Mouse (Mus musculus) CH12.LX (cell line): Measurements from ENCODE around the gene Atp9a. TPM values are rescaled to one million over a fixed set of nuclear protein-coding genes. Genes with fewer than 3 reads are reported as not detected.

Experiments
- DNase-seq: peaks from one replicate; pipeline ENCODE4 v3.0.0-alpha.2; 2013; ENCODE audit errors: extremely low read depth
- H3K27ac ChIP-seq: 2 replicates; pipeline ENCODE4 v1.5.1; 2012; ENCODE audit warnings: low read depth, mild to moderate bottlenecking, control low read depth, moderate library complexity; ENCODE audit not compliant: insufficient read depth
- H3K27me3 ChIP-seq: replicated peaks from 2 replicates; pipeline ENCODE3; 2012; ENCODE audit warnings: inconsistent platforms
- H3K36me3 ChIP-seq, 2 experiments: replicated peaks in 1 of 2; 2 replicates each; pipeline versions ENCODE3 to v1.6.1; 2012; ENCODE audit warnings: inconsistent platforms in 1 of 2, low read length in 1 of 2, mild to moderate bottlenecking in 1 of 2, mixed read lengths in 1 of 2, moderate library complexity in 1 of 2; ENCODE audit not compliant: control insufficient read depth in 1 of 2, insufficient read depth in 1 of 2
- H3K4me1 ChIP-seq, 2 experiments: 2 replicates each; pipeline ENCODE4 v1.6.1; 2012; ENCODE audit warnings: inconsistent platforms in 1 of 2, moderate library complexity in 1 of 2; ENCODE audit not compliant: insufficient read depth in 2 of 2, control insufficient read depth in 1 of 2
- H3K4me2 ChIP-seq: 2 replicates; pipeline ENCODE4 v1.6.1; 2012; ENCODE audit warnings: low read depth, mild to moderate bottlenecking, control low read depth; ENCODE audit not compliant: poor library complexity, insufficient read depth, severe bottlenecking
- H3K4me3 ChIP-seq, 3 experiments: fragments of 150-350 bp in 1 of 3; sonication (generic) in 1 of 3; replicated peaks in 1 of 3; 2 replicates each; pipeline versions ENCODE3 to v1.5.1; 2011 to 2012; ENCODE audit warnings: low read depth in 2 of 3, low read length in 2 of 3, mild to moderate bottlenecking in 2 of 3, moderate library complexity in 2 of 3, control low read depth in 1 of 3, improper control_type of control experiment in 1 of 3, inconsistent platforms in 1 of 3, mixed read lengths in 1 of 3; ENCODE audit not compliant: poor library complexity in 1 of 3
- H3K79me2 ChIP-seq: replicated peaks from 2 replicates; pipeline ENCODE4 v1.6.1; 2012; ENCODE audit warnings: mild to moderate bottlenecking, moderate library complexity; ENCODE audit not compliant: control insufficient read depth, poor library complexity, insufficient read depth, severe bottlenecking; ENCODE audit errors: extremely low read depth
- H3K9ac ChIP-seq: 2 replicates; pipeline ENCODE4 v1.6.1; 2012; ENCODE audit warnings: low read depth, mild to moderate bottlenecking, control low read depth, moderate library complexity; ENCODE audit not compliant: insufficient read depth
- H3K9me3 ChIP-seq: replicated peaks from 2 replicates; pipeline ENCODE3; 2012; ENCODE audit warnings: low read length, inconsistent platforms, mixed read lengths
- CHD1 ChIP-seq: IDR thresholded peaks from 2 replicates; pipeline ENCODE4 v1.6.1; 2012; ENCODE audit warnings: low read depth, low read length, improper control_type of control experiment, inconsistent platforms
- CHD2 ChIP-seq: IDR thresholded peaks from 2 replicates; pipeline ENCODE4 v1.6.1; 2011; ENCODE audit warnings: low read length, improper control_type of control experiment
- CTCF ChIP-seq, 2 experiments: IDR thresholded peaks in 1 of 2; conservative IDR thresholded peaks in 1 of 2; 2 replicates each; pipeline ENCODE4 v1.5.1; 2011 to 2012; ENCODE audit warnings: low read depth in 2 of 2, low read length in 2 of 2, improper control_type of control experiment in 1 of 2, inconsistent platforms in 1 of 2, mild to moderate bottlenecking in 1 of 2, moderate library complexity in 1 of 2
- ELF1 ChIP-seq: IDR thresholded peaks from 2 replicates; pipeline ENCODE4 v1.6.1; 2014; ENCODE audit warnings: low read depth, mild to moderate bottlenecking, inconsistent platforms, low read length, improper control_type of control experiment
- EP300 ChIP-seq: IDR thresholded peaks from 2 replicates; pipeline ENCODE4 v1.6.1; 2011; ENCODE audit warnings: low read length, improper control_type of control experiment
- ETS1 ChIP-seq: conservative IDR thresholded peaks from 2 replicates; pipeline ENCODE4 v1.6.1; 2012; ENCODE audit warnings: low read depth, mild to moderate bottlenecking, inconsistent platforms, low read length, improper control_type of control experiment, moderate library complexity
- GABPA ChIP-seq: IDR thresholded peaks from 2 replicates; pipeline ENCODE4 v1.6.1; 2012; ENCODE audit warnings: low read depth, low read length, improper control_type of control experiment, inconsistent platforms; ENCODE audit not compliant: insufficient replicate concordance
- IRF4 ChIP-seq: IDR thresholded peaks from 2 replicates; pipeline ENCODE4 v1.6.1; 2014; ENCODE audit warnings: low read depth, mild to moderate bottlenecking, inconsistent platforms, low read length, improper control_type of control experiment
- JUN ChIP-seq: IDR thresholded peaks from 2 replicates; pipeline ENCODE4 v1.6.1; 2011; ENCODE audit warnings: low read depth, mild to moderate bottlenecking, low read length, improper control_type of control experiment, moderate library complexity; ENCODE audit not compliant: insufficient read depth
- JUND ChIP-seq: conservative IDR thresholded peaks from 2 replicates; pipeline ENCODE4 v1.6.1; 2011; ENCODE audit warnings: low read depth, low read length, improper control_type of control experiment
- KAT2A ChIP-seq: IDR thresholded peaks from 2 replicates; pipeline ENCODE4 v1.6.1; 2012; ENCODE audit warnings: low read length, improper control_type of control experiment, inconsistent platforms; ENCODE audit not compliant: insufficient replicate concordance
- MAFK ChIP-seq: IDR thresholded peaks from 2 replicates; pipeline ENCODE4 v1.6.1; 2011; ENCODE audit warnings: low read length, improper control_type of control experiment; ENCODE audit not compliant: insufficient replicate concordance
- MAX ChIP-seq: IDR thresholded peaks from 2 replicates; pipeline ENCODE4 v1.6.1; 2011; ENCODE audit warnings: low read length, improper control_type of control experiment
- MAZ ChIP-seq: IDR thresholded peaks from 2 replicates; pipeline ENCODE4 v1.6.1; 2012; ENCODE audit warnings: low read depth, mild to moderate bottlenecking, inconsistent platforms, low read length, improper control_type of control experiment, moderate library complexity
- MEF2A ChIP-seq: IDR thresholded peaks from 2 replicates; pipeline ENCODE4 v1.6.1; 2014; ENCODE audit warnings: low read depth, mild to moderate bottlenecking, inconsistent platforms, low read length, improper control_type of control experiment, borderline replicate concordance
- MYC ChIP-seq: IDR thresholded peaks from 2 replicates; pipeline ENCODE4 v1.6.1; 2011; ENCODE audit warnings: low read depth, mild to moderate bottlenecking, improper control_type of control experiment, low read length
- NELFE ChIP-seq: IDR thresholded peaks from 2 replicates; pipeline ENCODE4 v1.6.1; 2011; ENCODE audit warnings: low read depth, low read length, improper control_type of control experiment
- PAX5 ChIP-seq: IDR thresholded peaks from 2 replicates; pipeline ENCODE4 v1.6.1; 2012; ENCODE audit warnings: low read length, inconsistent platforms, mixed read lengths
- POLR2A ChIP-seq: IDR thresholded peaks from 2 replicates; pipeline ENCODE4 v1.6.1; 2011; ENCODE audit warnings: low read depth, mild to moderate bottlenecking, improper control_type of control experiment, low read length
- POLR2AphosphoS2 ChIP-seq: IDR thresholded peaks from 2 replicates; pipeline ENCODE4 v1.6.1; 2011; ENCODE audit warnings: low read depth, low read length, improper control_type of control experiment
- RAD21 ChIP-seq: IDR thresholded peaks from 2 replicates; pipeline ENCODE4 v1.6.1; 2011; ENCODE audit warnings: low read depth, mild to moderate bottlenecking, low read length, improper control_type of control experiment, moderate library complexity
- RCOR1 ChIP-seq: conservative IDR thresholded peaks from 2 replicates; pipeline ENCODE4 v1.6.1; 2012; ENCODE audit warnings: low read depth, mild to moderate bottlenecking, inconsistent platforms, low read length, improper control_type of control experiment
- SIN3A ChIP-seq: IDR thresholded peaks from 2 replicates; pipeline ENCODE4 v1.6.1; 2012; ENCODE audit warnings: low read length, improper control_type of control experiment, inconsistent platforms
- SMC3 ChIP-seq: IDR thresholded peaks from 2 replicates; pipeline ENCODE4 v1.6.1; 2011; ENCODE audit warnings: low read depth, low read length, improper control_type of control experiment
- TBP ChIP-seq: conservative IDR thresholded peaks from 2 replicates; pipeline ENCODE4 v1.6.1; 2011; ENCODE audit warnings: low read depth, low read length, improper control_type of control experiment
- TCF12 ChIP-seq: IDR thresholded peaks from 2 replicates; pipeline ENCODE4 v1.6.1; 2014; ENCODE audit warnings: low read depth, mild to moderate bottlenecking, inconsistent platforms, low read length, improper control_type of control experiment
- UBTF ChIP-seq: IDR thresholded peaks from 2 replicates; pipeline ENCODE4 v1.6.1; 2012; ENCODE audit warnings: low read depth, mild to moderate bottlenecking, inconsistent platforms, low read length, improper control_type of control experiment, moderate library complexity
- dilution Hi-C: fragments of 300-500 bp; cut with MboI; formaldehyde crosslinking; loops from 2 replicates; pipeline ENCODE4 v1.14.3; 2020; ENCODE audit warnings: low sequenced_read_pairs; ENCODE audit not compliant: extremely low pct_unique_long_range_greater_than_20kb, extremely low pct_ligation_motif_present
- in situ Hi-C: fragments of 300-500 bp; cut with MboI; formaldehyde crosslinking; loops from 3 replicates; pipeline ENCODE4 v1.14.3; 2019; ENCODE audit warnings: low sequenced_read_pairs, low pct_ligation_motif_present, low pct_unique_long_range_greater_than_20kb, mixed read lengths
- polyA plus RNA-seq: library from polyadenylated mRNA; unstranded; fragments of >175 nt; gene quantifications from 2 replicates; pipeline ENCODE4 v1.2.1, GENCODE M21; 2012; ENCODE audit warnings: low read depth; ENCODE audit not compliant: insufficient read length
- total RNA-seq, 2 experiments: library from RNA; depleted of rRNA; stranded (reverse); fragments of 300-350 nt in 1 of 2; fragments of >200 nt in 1 of 2; gene quantifications; 2 replicates each; pipeline ENCODE4 v1.2.3; 2012 to 2014

Atp9a gene
- total and polyA plus RNA-seq, 3 experiments: 18.9 to 43.7 (median 40.1) TPM

DNA sequence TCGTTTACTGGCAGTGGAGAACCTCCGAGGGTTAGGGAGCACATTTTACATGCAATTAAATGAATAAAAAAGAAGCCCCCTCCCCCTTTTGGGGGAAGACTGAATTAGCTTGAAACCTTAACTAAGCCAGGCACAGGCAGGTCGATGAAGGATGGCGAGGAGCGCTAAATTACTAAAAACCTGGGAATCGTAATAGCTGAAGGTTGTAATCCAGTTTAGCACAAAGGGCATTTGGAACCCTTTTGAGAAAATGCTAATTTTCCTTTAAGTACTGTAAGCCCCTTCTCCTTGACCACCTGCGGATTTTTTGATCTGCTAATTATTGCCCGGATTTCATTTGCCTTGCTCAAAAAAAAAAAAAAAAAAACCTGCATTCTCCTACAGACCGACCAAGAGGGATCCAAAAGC is 22.3 kb upstream of the Atp9a start:
- H3K27me3 ChIP-seq: peaks cover 52% of the 10 kb centered on the region
- no peak for DNase-seq
- TF ChIP-seq TCF12: no peak
- no peak for TF ChIP-seq PAX5
- no peak for TF ChIP-seq EP300
- TF ChIP-seq MAZ: no peak
- TF ChIP-seq CHD1: no peak
- TF ChIP-seq MEF2A: no peak
- no peak for TF ChIP-seq SIN3A
- no peak for TF ChIP-seq MAFK
- TF ChIP-seq CHD2: no peak
- no peak for TF ChIP-seq POLR2A
- TF ChIP-seq RCOR1: no peak
- TF ChIP-seq CTCF (conservative IDR thresholded peaks at IDR 0.05 in 1 of 2, IDR thresholded peaks at IDR 0.05 in 1 of 2; ENCODE audit: low read depth in 2 of 2, low read length in 2 of 2): no peak
- no peak for TF ChIP-seq GABPA
- no peak for TF ChIP-seq UBTF
- TF ChIP-seq KAT2A: no peak
- TF ChIP-seq ETS1: no peak
- TF ChIP-seq MAX: no peak
- no peak for TF ChIP-seq TBP
- no peaks in the 10 kb centered on the region for H3K79me2 ChIP-seq
- no peak overlapping the region for H3K4me3 ChIP-seq
- H3K4me1 ChIP-seq: peaks cover 0 to 6% of the 10 kb centered on the region in 2 experiments; a peak in 2 of 4 replicates
- in situ Hi-C loops: no loop called here
- no peak overlapping the region for H3K9ac ChIP-seq
- no peaks in the 10 kb centered on the region for H3K36me3 ChIP-seq
- H3K27ac ChIP-seq: no peak overlapping the region
- peaks cover 18% of the 10 kb centered on the region for H3K9me3 ChIP-seq
- no peak overlapping the region for H3K4me2 ChIP-seq
- dilution Hi-C loops: no loop called here

GRCm38 (mm10) chr2:168763785-168764184 is 21.6 kb upstream of the Atp9a start:
- no peaks in the 10 kb centered on the region for H3K79me2 ChIP-seq
- no peak overlapping the region for H3K4me2 ChIP-seq
- H3K4me3 ChIP-seq: no peak overlapping the region
- H3K27me3 ChIP-seq: peaks cover 45% of the 10 kb centered on the region
- dilution Hi-C loops: no loop called here
- TF ChIP-seq ELF1 (no peak), PAX5 (no peak), JUN (no peak), ETS1 (no peak), MYC (no peak), SMC3 (no peak), IRF4 (no peak), JUND (no peak), MAZ (no peak), TBP (no peak), RCOR1 (no peak), POLR2AphosphoS2 (no peak), UBTF (no peak), NELFE (no peak), RAD21 (no peak)
- TF ChIP-seq, all 38 proteins: peak for 0
- no peak overlapping the region for H3K27ac ChIP-seq
- in situ Hi-C loops: no loop called here
- peaks cover 18% of the 10 kb centered on the region for H3K9me3 ChIP-seq
- H3K4me1 ChIP-seq: peaks cover 0 to 6% of the 10 kb centered on the region in 2 experiments; a peak in 2 of 4 replicates
- no peak overlapping the region for H3K9ac ChIP-seq
- no peaks in the 10 kb centered on the region for H3K36me3 ChIP-seq
- no peak for DNase-seq
